Mouse (Mus musculus): ENCODE results near the gene Mtpn. TPM values are rescaled to one million over a fixed set of nuclear protein-coding genes. Genes with fewer than 3 reads are reported as not detected.

The Mtpn gene
- polyA plus RNA-seq, 2 experiments, result 20.4 to 30.8 TPM

- H3K4me1 ChIP-seq (replicated peaks; ENCODE audit: control insufficient read depth in 2 of 2, insufficient read depth in 2 of 2, low read length in 1 of 2), result peaks cover 0 to 4% of the 10 kb centered on the region in 2 experiments; a peak in 2 of 4 replicates
- H3K27me3 ChIP-seq (ENCODE audit: control insufficient read depth, insufficient read depth, low read length), result no peaks in the 10 kb centered on the region
- no peak overlapping the region for H3K27ac ChIP-seq
- H3K4me3 ChIP-seq (ENCODE audit: insufficient read depth in 1 of 2, low read depth in 2 of 2, low read length in 2 of 2), result no peak overlapping the region
- no peaks in the 10 kb centered on the region for H3K36me3 ChIP-seq (replicated peaks; ENCODE audit: control insufficient read depth, insufficient read depth, low read depth)
- H3K4me2 ChIP-seq (ENCODE audit: low read depth), result no peak overlapping the region
- ATAC-seq (ENCODE audit: insufficient read depth) (no peak), DNase-seq (ENCODE audit: low read depth in 3 of 3, low spot score in 3 of 3) (no peak)
- no peak overlapping the region for H3K9ac ChIP-seq (replicated peaks)
- WGBS (ENCODE audit: insufficient replicate concordance), result 49% methylated on average over 8 of the region's 8 CpGs
- H3K9me3 ChIP-seq (ENCODE audit: control insufficient read depth, low read length), result no peaks in the 10 kb centered on the region
- TF ChIP-seq EP300 (IDR thresholded peaks at IDR 0.05; ENCODE audit: low read depth), result no peak
- TF ChIP-seq CTCF (IDR thresholded peaks at IDR 0.05; ENCODE audit: low read depth), result no peak
Measured at GRCm38 (mm10) chr6:35542656-35543400, 3.1 kb upstream of the Mtpn start.

- 83% methylated on average over 9 of the region's 9 CpGs for WGBS (ENCODE audit: insufficient replicate concordance)
Measured at GRCm38 (mm10) chr6:35540377-35540776, 689 bp upstream of the Mtpn start.

DNA sequence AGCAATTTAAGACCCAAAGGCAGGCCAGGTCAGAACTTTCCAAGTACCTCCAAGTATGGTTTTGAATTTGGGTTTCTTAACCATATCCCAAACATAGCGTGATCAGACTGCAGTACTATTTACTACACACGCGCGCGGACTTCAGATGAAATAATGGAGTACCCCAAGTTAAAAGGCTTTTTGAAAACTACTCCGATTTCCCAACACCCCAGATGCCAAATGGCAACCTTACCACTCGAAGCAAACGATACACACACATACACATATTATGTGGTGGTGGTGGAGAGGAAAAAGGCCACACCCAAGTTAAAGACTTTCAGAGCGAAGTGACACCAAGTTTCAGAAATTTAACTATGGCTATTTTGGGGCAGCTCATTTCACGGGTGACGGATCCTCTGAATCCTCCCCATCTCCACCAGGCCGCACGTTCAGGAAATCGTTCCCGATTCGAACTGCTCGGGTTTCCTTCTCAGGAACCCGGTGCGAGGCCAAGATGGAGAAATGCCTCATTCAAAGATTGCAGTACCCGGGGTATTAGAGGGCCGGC, 858 bp downstream of the Mtpn start:
- H3K9ac ChIP-seq (replicated peaks), result peak overlapping the region; percentile 73
- no peaks in the 10 kb centered on the region for H3K36me3 ChIP-seq (replicated peaks; ENCODE audit: control insufficient read depth, insufficient read depth, low read depth)
- WGBS (ENCODE audit: insufficient replicate concordance), result 5% methylated on average over 21 of the region's 21 CpGs
- peaks cover 2 to 4% of the 10 kb centered on the region in 2 experiments; a peak in 2 of 4 replicates for H3K4me1 ChIP-seq (replicated peaks; ENCODE audit: control insufficient read depth in 2 of 2, insufficient read depth in 2 of 2, low read length in 1 of 2)
- DNase-seq (ENCODE audit: low read depth in 3 of 3, low spot score in 3 of 3), result no peak
- H3K9me3 ChIP-seq (ENCODE audit: control insufficient read depth, low read length), result no peaks in the 10 kb centered on the region
- H3K4me2 ChIP-seq (ENCODE audit: low read depth), result peak overlapping the region; percentile 87
- H3K27me3 ChIP-seq (ENCODE audit: control insufficient read depth, insufficient read depth, low read length), result no peaks in the 10 kb centered on the region
- no peak for TF ChIP-seq EP300 (IDR thresholded peaks at IDR 0.05; ENCODE audit: low read depth)
- no peak for TF ChIP-seq CTCF (IDR thresholded peaks at IDR 0.05; ENCODE audit: low read depth)
- peak overlapping the region; percentile 72 for H3K27ac ChIP-seq
- H3K4me3 ChIP-seq (ENCODE audit: insufficient read depth in 1 of 2, low read depth in 2 of 2, low read length in 2 of 2), result peak overlapping the region; percentile 74 to 88
- no peak for ATAC-seq (ENCODE audit: insufficient read depth)

More at GRCm38 (mm10) chr6:35540377-35540776, 689 bp upstream of the Mtpn start:
- Histone ChIP-seq H3K9me3 (ENCODE audit: control insufficient read depth, low read length) (no peaks in the 10 kb centered on the region), H3K4me3 (ENCODE audit: insufficient read depth in 1 of 2, low read depth in 2 of 2, low read length in 2 of 2) (no peak overlapping the region), H3K4me1 (replicated peaks; ENCODE audit: control insufficient read depth in 2 of 2, insufficient read depth in 2 of 2, low read length in 1 of 2) (peaks cover 2 to 4% of the 10 kb centered on the region in 2 experiments; a peak in 2 of 4 replicates), H3K27me3 (ENCODE audit: control insufficient read depth, insufficient read depth, low read length) (no peaks in the 10 kb centered on the region), H3K4me2 (ENCODE audit: low read depth) (no peak overlapping the region), H3K27ac (no peak overlapping the region), H3K9ac (replicated peaks) (no peak overlapping the region), H3K36me3 (replicated peaks; ENCODE audit: control insufficient read depth, insufficient read depth, low read depth) (no peaks in the 10 kb centered on the region)
- no peak for ATAC-seq (ENCODE audit: insufficient read depth)
- DNase-seq (ENCODE audit: low read depth in 3 of 3, low spot score in 3 of 3), result no peak
- no peak for TF ChIP-seq EP300 (IDR thresholded peaks at IDR 0.05; ENCODE audit: low read depth)
- no peak for TF ChIP-seq CTCF (IDR thresholded peaks at IDR 0.05; ENCODE audit: low read depth)

- TF ChIP-seq CTCF (IDR thresholded peaks at IDR 0.05; ENCODE audit: low read depth) (no peak), EP300 (IDR thresholded peaks at IDR 0.05; ENCODE audit: low read depth) (no peak)
- ATAC-seq (ENCODE audit: insufficient read depth) (no peak), DNase-seq (ENCODE audit: low read depth in 3 of 3, low spot score in 3 of 3) (no peak)
- no peaks in the 10 kb centered on the region for H3K27me3 ChIP-seq (ENCODE audit: control insufficient read depth, insufficient read depth, low read length)
- H3K9me3 ChIP-seq (ENCODE audit: control insufficient read depth, low read length), result no peaks in the 10 kb centered on the region
- no peak overlapping the region for H3K4me3 ChIP-seq (ENCODE audit: insufficient read depth in 1 of 2, low read depth in 2 of 2, low read length in 2 of 2)
- H3K36me3 ChIP-seq (replicated peaks; ENCODE audit: control insufficient read depth, insufficient read depth, low read depth), result no peaks in the 10 kb centered on the region
- H3K27ac ChIP-seq, result no peak overlapping the region
- no peak overlapping the region for H3K4me2 ChIP-seq (ENCODE audit: low read depth)
- peaks cover 3 to 4% of the 10 kb centered on the region in 2 experiments; a peak in 2 of 4 replicates for H3K4me1 ChIP-seq (replicated peaks; ENCODE audit: control insufficient read depth in 2 of 2, insufficient read depth in 2 of 2, low read length in 1 of 2)
- 27% methylated on average over 7 of the region's 7 CpGs for WGBS (ENCODE audit: insufficient replicate concordance)
- no peak overlapping the region for H3K9ac ChIP-seq (replicated peaks)
Measured at GRCm38 (mm10) chr6:35536021-35536420, 3.7 kb downstream of the Mtpn start.

DNA sequence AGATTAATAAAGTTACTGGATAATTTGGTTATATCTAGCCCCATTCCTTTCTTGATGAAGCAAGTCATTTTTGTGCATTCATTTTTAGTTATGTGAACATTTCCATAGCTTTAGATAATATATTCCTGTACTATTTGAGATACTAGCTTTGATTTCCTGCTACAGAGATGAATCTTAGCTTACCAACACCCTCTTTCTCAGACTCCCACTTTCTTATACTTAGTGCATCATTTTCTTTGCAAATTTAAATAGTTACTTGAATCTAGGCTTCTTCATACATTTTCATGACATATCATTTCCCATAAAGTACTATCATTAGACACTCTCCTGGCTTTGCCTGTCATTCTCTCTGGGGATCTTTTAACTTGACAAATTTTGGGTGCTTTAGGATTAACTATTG, 26.3 kb downstream of the Mtpn start:
- Histone ChIP-seq H3K4me1 (replicated peaks; ENCODE audit: control insufficient read depth in 2 of 2, insufficient read depth in 2 of 2, low read length in 1 of 2) (no peaks in the 10 kb centered on the region), H3K27ac (no peak overlapping the region), H3K4me3 (ENCODE audit: insufficient read depth in 1 of 2, low read depth in 2 of 2, low read length in 2 of 2) (no peak overlapping the region), H3K9ac (replicated peaks) (no peak overlapping the region), H3K36me3 (replicated peaks; ENCODE audit: control insufficient read depth, insufficient read depth, low read depth) (no peaks in the 10 kb centered on the region; the same call in none of the 2 replicates), H3K27me3 (ENCODE audit: control insufficient read depth, insufficient read depth, low read length) (no peaks in the 10 kb centered on the region), H3K9me3 (ENCODE audit: control insufficient read depth, low read length) (no peaks in the 10 kb centered on the region), H3K4me2 (ENCODE audit: low read depth) (no peak overlapping the region)
- ATAC-seq (ENCODE audit: insufficient read depth) (no peak), DNase-seq (ENCODE audit: low read depth in 3 of 3, low spot score in 3 of 3) (no peak)
- TF ChIP-seq CTCF (IDR thresholded peaks at IDR 0.05; ENCODE audit: low read depth) (no peak), EP300 (IDR thresholded peaks at IDR 0.05; ENCODE audit: low read depth) (no peak)
